Mouse (Mus musculus) hindbrain, embryonic 11.5 days (tissue): ENCODE results near the gene Osmr. TPM values are rescaled to one million over a fixed set of nuclear protein-coding genes. Genes with fewer than 3 reads are reported as not detected.

ENCODE experiments used
- ATAC-seq: fragments of 200-750 bp; cut with Nextera tagmentation; 2 replicates; pipeline ENCODE4 v1.8.0; 2017; ENCODE audit warnings: mild to moderate bottlenecking, moderate TSS enrichment, moderate library complexity; ENCODE audit not compliant: low FRiP score
- DNase-seq: peaks from one replicate; pipeline ENCODE4 v3.0.0-alpha.2; 2015; ENCODE audit warnings: low spot score
- H3K27ac ChIP-seq: fragments of 300-500 bp; sonication (generic); 2 replicates; pipeline ENCODE4 v1.5.1; 2014; ENCODE audit warnings: mild to moderate bottlenecking, low read depth, low read length
- H3K27me3 ChIP-seq: fragments of 300-500 bp; sonication (generic); 2 replicates; pipeline ENCODE4 v1.6.1; 2014; ENCODE audit warnings: mild to moderate bottlenecking, low read length, moderate library complexity, mixed read lengths; ENCODE audit not compliant: control insufficient read depth, insufficient read depth
- H3K36me3 ChIP-seq: fragments of 300-500 bp; sonication (generic); 2 replicates; pipeline ENCODE4 v1.6.1; 2014; ENCODE audit warnings: mild to moderate bottlenecking, low read length, moderate library complexity, mixed read lengths; ENCODE audit not compliant: control insufficient read depth, insufficient read depth
- H3K4me1 ChIP-seq: fragments of 300-500 bp; sonication (generic); replicated peaks from 2 replicates; pipeline ENCODE4 v1.6.1; 2014; ENCODE audit warnings: low read length, mixed read lengths; ENCODE audit not compliant: control insufficient read depth, insufficient read depth
- H3K4me2 ChIP-seq: fragments of 300-500 bp; sonication (generic); replicated peaks from 2 replicates; pipeline ENCODE4 v1.6.1; 2014; ENCODE audit warnings: mild to moderate bottlenecking, low read depth, low read length
- H3K4me3 ChIP-seq: fragments of 300-500 bp; sonication (generic); 2 replicates; pipeline ENCODE4 v1.5.1; 2014; ENCODE audit warnings: low read depth, low read length
- H3K9ac ChIP-seq: fragments of 300-500 bp; sonication (generic); 2 replicates; pipeline ENCODE4 v1.6.1; 2014; ENCODE audit warnings: low read depth, low read length
- H3K9me3 ChIP-seq: fragments of 300-500 bp; sonication (generic); 2 replicates; pipeline ENCODE4 v1.6.1; 2016; ENCODE audit warnings: low read length; ENCODE audit not compliant: control insufficient read depth
- WGBS: fragments of 180-500 bp; shearing (Covaris S2); extraction: QIAGEN DNeasy Blood & Tissue Kit; methylation state at CpG from one replicate; pipeline ENCODE4 v1.1.7; 2014; 5-methylcytosine and 5-hydroxymethylcytosine counted together
- polyA plus RNA-seq: library from polyadenylated mRNA; unstranded; fragments of >200 nt; fragmentation: Nextera tagmentation; extraction: Ambion mirVana; gene quantifications from 2 replicates; pipeline ENCODE4 v1.2.1, GENCODE M21; 2014

Osmr gene
- polyA plus RNA-seq, 1 experiment from 2014 or later = 1.1 TPM

- no peaks in the 10 kb centered on the region for H3K36me3 ChIP-seq
- H3K27me3 ChIP-seq = peaks cover 18% of the 10 kb centered on the region
- H3K9ac ChIP-seq = no peak overlapping the region
- no peaks in the 10 kb centered on the region for H3K9me3 ChIP-seq
- ATAC-seq = no peak
- H3K4me1 ChIP-seq = no peaks in the 10 kb centered on the region
- H3K4me3 ChIP-seq = peak overlapping the region; percentile 33; the same call in 1 of the 2 replicates
- 40% methylated on average over 17 of the region's 17 CpGs for WGBS
- peak; percentile 47 for DNase-seq
- peak overlapping the region; percentile 52; the same call in 1 of the 2 replicates for H3K4me2 ChIP-seq
- H3K27ac ChIP-seq = no peak overlapping the region
Measured at GRCm38 (mm10) chr15:6873154-6873806, 1.5 kb downstream of the Osmr start.

GRCm38 (mm10) chr15:6871621-6872359 lies 3.0 kb downstream of the Osmr start:
- DNase-seq = no peak
- H3K4me3 ChIP-seq = no peak overlapping the region
- no peak overlapping the region for H3K27ac ChIP-seq
- no peaks in the 10 kb centered on the region for H3K9me3 ChIP-seq
- no peak overlapping the region for H3K4me2 ChIP-seq
- peaks cover 18% of the 10 kb centered on the region for H3K27me3 ChIP-seq
- no peaks in the 10 kb centered on the region for H3K4me1 ChIP-seq
- H3K9ac ChIP-seq = no peak overlapping the region
- H3K36me3 ChIP-seq = no peaks in the 10 kb centered on the region
- no peak for ATAC-seq
- 64% methylated on average over 11 of the region's 11 CpGs for WGBS

- DNase-seq = no peak
- H3K27me3 ChIP-seq = no peaks in the 10 kb centered on the region
- H3K9ac ChIP-seq = no peak overlapping the region
- no peak overlapping the region for H3K4me2 ChIP-seq
- 40% methylated on average over 6 of the region's 6 CpGs for WGBS
- H3K4me1 ChIP-seq = no peaks in the 10 kb centered on the region
- H3K4me3 ChIP-seq = no peak overlapping the region
- H3K36me3 ChIP-seq = no peaks in the 10 kb centered on the region
- no peaks in the 10 kb centered on the region for H3K9me3 ChIP-seq
- no peak for ATAC-seq
- H3K27ac ChIP-seq = no peak overlapping the region
Measured at GRCm38 (mm10) chr15:6866888-6867287, 7.9 kb downstream of the Osmr start.

GRCm38 (mm10) chr15:6862125-6862524 lies 12.6 kb downstream of the Osmr start:
- WGBS = 84% methylated on average over 4 of the region's 4 CpGs
- no peaks in the 10 kb centered on the region for H3K9me3 ChIP-seq

GRCm38 (mm10) chr15:6861617-6862016 lies 13.2 kb downstream of the Osmr start:
- no peaks in the 10 kb centered on the region for H3K9me3 ChIP-seq
- ATAC-seq (no peak), DNase-seq (no peak)
- no peaks in the 10 kb centered on the region for H3K36me3 ChIP-seq
- H3K4me2 ChIP-seq = no peak overlapping the region
- no peak overlapping the region for H3K27ac ChIP-seq
- no peaks in the 10 kb centered on the region for H3K4me1 ChIP-seq
- H3K27me3 ChIP-seq = no peaks in the 10 kb centered on the region
- H3K4me3 ChIP-seq = no peak overlapping the region
- H3K9ac ChIP-seq = no peak overlapping the region
- WGBS = 88% methylated on average over 7 of the region's 7 CpGs

More at GRCm38 (mm10) chr15:6862125-6862524, 12.6 kb downstream of the Osmr start:
- no peaks in the 10 kb centered on the region for H3K36me3 ChIP-seq
- H3K4me1 ChIP-seq = no peaks in the 10 kb centered on the region
- H3K4me3 ChIP-seq = no peak overlapping the region
- no peaks in the 10 kb centered on the region for H3K27me3 ChIP-seq
- ATAC-seq = no peak
- no peak overlapping the region for H3K9ac ChIP-seq
- H3K4me2 ChIP-seq = no peak overlapping the region
- H3K27ac ChIP-seq = no peak overlapping the region
- DNase-seq = no peak

GRCm38 (mm10) chr15:6859781-6860180 lies 15.0 kb downstream of the Osmr start:
- WGBS = 90% methylated on average over 7 of the region's 7 CpGs
- Histone ChIP-seq H3K4me1 (no peaks in the 10 kb centered on the region), H3K36me3 (no peaks in the 10 kb centered on the region), H3K27me3 (no peaks in the 10 kb centered on the region), H3K4me3 (no peak overlapping the region), H3K27ac (no peak overlapping the region), H3K4me2 (no peak overlapping the region), H3K9me3 (no peaks in the 10 kb centered on the region), H3K9ac (no peak overlapping the region)
- no peak for DNase-seq
- ATAC-seq = no peak

GRCm38 (mm10) chr15:6858871-6859270 lies 15.9 kb downstream of the Osmr start:
- Histone ChIP-seq H3K9ac (no peak overlapping the region), H3K4me1 (no peaks in the 10 kb centered on the region), H3K9me3 (no peaks in the 10 kb centered on the region), H3K27ac (no peak overlapping the region), H3K4me3 (no peak overlapping the region), H3K27me3 (no peaks in the 10 kb centered on the region), H3K4me2 (no peak overlapping the region), H3K36me3 (no peaks in the 10 kb centered on the region)
- ATAC-seq (no peak), DNase-seq (no peak)
- 81% methylated on average over 4 of the region's 4 CpGs for WGBS

GRCm38 (mm10) chr15:6857270-6857905 lies 17.4 kb downstream of the Osmr start:
- Histone ChIP-seq H3K4me2 (no peak overlapping the region), H3K4me1 (no peaks in the 10 kb centered on the region), H3K27ac (no peak overlapping the region), H3K27me3 (no peaks in the 10 kb centered on the region), H3K9ac (no peak overlapping the region), H3K9me3 (no peaks in the 10 kb centered on the region), H3K4me3 (no peak overlapping the region), H3K36me3 (no peaks in the 10 kb centered on the region)
- no peak for DNase-seq
- ATAC-seq = 0 out of 2 replicates have a peak, but pooled peaks have one; percentile 30
- WGBS = 65% methylated on average over 9 of the region's 9 CpGs
